Mouse (Mus musculus) frontal cortex, postnatal 10 days (tissue): ENCODE measurements around the gene Gamt.
"Not testable (repeated sequence)": the region's sequence is repeated elsewhere in the genome, so short reads cannot be mapped to it uniquely, and the experiment has no call there.

Experiments used
- DNase-seq, 2 experiments: peaks; one replicate each; pipeline ENCODE4 v3.0.0; 2022; ENCODE audit warnings: low spot score in 2 of 2, mixed read lengths in 1 of 2

Gene Gamt

DNA sequence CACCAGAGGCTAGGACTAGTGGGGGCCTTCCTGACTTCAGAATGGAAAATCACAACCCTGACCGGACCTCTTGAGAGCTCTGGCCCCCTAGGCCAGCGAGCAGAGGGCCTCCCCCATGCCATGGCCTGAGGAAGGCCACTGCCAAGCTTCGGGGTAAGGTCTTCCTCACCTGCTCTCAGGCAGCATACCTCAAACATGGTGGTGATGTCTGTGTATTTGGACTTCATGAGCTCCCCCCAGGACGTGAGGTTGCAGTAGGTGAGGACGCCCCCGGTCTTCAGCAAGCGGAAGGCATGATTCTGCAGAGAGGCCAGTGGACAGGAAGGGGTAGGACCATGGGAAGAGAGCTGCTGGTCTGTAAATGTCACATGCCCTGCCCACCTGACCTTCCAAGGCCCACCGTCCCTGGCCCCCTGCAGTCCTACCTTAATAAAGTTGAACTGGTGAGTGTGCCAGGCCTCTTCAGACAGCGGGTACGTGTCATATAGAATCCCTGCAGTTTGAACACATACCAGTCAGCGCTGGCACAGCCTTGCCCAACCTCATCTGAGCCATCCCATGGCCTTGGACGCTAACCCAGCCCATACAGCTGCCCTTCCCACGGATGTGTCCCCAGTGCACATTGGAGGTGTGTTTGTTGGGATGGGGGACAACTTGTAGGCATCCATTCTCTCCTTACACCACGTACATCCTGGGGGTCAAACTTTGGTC lies 1.9 kb downstream of the Gamt start:
- DNase-seq = no peak

DNA sequence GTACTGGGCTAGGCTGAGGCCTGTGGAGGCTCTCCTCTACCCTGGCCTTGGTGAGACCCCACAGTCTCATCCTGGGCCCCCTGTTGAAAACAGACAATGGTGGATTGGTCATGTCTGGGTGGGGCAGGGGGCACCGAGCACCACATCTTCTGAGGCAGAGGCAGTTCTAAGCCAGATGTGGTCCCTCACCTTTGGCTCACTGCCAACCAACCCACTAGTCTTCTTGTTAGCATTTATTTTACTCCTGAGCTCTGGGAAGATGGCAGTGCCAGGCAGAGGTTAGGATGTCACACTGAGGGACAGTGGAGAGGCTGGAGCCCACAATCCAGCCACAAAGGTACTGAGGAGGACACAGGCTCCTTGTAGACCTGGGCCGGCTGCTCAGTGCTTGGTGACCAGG lies 2.9 kb downstream of the Gamt start:
- no peak for DNase-seq

DNA sequence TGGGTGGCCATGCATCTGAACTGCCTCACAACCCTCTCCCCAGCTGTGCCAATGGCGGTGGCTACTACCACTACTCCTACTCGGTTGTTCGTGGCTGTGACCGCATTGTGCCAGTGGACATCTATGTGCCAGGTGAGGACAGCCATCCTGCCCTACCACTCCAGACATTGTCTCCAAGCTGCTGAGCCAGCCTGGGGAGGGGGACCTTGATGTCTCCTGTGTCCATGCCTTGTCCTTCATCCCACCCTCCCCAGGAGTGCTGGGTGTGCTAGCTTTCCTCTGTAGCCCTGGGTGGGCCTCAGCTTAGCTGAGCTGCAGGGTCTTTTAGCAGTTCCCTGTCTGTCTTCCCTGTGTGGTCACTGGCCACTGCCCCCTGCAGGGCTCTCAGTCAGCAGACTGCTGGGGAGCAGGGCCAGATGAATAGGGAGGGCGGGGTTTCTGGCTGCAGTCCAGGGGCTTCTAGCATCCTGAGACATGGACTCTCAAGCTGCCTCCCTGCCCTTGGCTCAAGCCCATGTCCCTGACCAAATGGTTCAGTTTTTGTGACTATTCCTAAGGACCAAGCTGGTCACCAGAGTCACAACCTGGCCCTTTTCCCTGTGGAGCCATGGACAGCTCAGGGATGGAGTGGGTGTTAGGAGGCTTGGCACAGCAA lies 4.8 kb downstream of the Gamt start:
- no peak for DNase-seq

DNA sequence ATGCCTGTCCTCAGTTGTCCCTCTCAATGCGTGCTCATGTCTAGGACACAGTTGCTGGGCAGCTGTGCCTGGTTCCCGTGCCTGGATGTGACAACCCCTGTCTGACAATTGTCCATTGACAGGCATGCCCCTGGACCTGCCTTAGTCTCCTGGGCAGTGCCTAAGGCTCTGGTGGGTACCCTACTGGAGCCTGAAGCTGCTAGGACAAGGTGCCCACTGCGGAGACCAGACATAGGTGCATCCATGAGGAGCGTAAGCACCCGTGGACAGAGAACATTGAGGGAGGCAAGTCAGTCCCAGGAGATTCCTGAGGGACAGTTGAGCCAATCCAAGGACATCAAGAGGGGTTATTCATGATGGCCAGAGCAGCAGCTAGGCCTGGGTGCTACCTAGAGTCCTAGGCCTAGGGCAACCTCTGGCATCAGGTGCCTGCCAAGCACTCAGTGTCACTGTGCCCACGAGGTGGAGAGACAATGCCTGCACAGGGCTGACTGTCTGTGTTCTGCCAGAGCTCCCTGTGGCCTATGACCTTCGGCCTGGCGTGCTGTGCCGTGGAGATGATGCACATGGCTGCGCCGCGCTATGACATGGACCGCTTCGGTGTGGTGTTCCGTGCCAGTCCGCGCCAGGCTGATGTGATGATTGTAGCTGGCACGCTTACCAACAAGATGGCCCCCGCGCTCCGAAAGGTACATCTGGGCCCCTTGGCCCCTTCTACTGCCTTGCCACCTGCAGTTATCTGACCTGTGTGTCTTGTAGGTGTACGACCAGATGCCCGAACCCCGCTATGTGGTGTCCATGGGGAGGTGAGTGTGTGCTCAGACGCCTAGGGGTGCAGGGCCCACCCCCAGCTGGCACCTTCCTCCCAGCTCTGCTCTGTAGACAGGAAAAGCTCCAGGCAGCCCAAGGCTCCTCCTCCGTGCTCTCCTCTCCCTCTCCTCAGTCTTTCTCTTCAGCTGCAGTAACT lies 6.2 kb downstream of the Gamt start:
- no peak for DNase-seq

DNA sequence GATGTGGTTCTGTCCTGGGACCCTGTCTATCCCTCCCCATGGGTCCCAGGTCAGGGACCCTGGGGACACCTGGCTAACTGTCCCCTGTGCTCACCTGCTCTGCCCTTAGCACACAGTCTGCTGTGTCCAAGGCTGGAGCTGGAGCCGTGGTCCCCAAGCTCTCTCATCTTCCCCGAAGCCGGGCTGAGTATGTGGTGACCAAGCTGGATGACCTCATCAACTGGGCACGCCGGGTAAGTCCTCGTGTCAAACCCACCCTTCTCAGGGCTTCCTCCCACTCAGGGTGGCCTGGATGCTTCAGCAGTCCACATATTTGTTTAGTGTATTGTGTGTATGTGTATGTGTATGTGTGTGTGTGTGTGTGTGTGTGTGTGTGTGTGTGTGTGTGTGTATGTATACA lies 7.3 kb downstream of the Gamt start:
- no peak for DNase-seq

DNA sequence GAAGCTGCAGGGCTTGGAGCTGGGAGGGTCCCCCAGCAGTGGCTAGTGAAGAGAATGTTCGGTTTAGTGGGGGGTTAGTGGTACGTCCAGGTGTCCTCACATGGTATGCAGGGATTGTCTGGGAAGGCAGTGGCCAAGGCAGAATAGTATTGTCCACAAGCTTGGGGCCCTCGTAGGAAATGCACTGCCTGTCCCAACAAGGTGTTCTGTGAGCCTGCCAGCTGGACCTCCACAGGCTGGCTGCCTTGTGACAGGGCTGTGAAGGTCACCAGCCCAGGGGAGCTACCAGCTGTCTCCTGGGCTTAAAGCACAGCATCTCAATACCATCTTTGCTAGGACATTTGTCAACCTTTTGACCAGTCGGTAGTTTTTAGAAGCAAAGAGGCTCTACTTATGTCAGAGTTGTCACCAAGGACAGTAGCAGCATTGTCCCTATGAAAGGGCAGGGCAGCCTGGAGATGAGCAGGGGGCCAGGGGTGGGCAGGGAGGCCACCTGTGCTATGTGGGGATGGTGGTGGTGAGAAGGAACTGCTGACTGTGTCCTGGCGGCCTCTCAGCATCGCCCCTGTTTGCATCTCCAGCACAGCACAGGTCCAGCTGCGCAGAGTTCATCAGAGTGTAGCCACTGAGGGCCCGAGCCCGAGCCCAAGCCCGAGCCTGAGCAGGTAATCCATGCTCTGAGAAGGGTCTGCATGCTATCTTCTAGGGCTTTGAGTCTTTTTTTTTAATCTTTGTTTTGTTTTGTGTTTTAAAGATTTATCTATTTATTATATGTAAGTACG lies 8.1 kb downstream of the Gamt start:
- DNase-seq = no peak

DNA sequence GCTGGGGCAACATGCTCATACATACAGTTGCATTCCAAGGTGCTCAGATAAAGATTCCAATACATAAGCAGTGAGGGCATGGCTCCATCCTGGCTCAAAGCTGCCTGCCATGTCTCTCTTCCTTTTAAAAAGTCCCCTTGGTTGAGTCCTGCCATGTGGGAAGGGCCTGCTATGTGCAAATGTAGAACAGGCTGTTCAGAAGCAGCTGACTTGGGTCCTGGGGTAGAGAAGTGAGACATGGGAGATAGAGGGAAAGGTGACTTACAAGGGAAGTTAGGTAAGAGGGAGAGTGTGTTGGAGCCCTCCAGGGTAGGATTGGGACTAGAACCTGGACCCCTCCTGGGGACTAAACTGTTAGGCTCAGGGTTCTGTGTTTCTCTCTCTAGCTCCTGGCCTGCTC lies 8.8 kb downstream of the Gamt start:
- no peak for DNase-seq

DNA sequence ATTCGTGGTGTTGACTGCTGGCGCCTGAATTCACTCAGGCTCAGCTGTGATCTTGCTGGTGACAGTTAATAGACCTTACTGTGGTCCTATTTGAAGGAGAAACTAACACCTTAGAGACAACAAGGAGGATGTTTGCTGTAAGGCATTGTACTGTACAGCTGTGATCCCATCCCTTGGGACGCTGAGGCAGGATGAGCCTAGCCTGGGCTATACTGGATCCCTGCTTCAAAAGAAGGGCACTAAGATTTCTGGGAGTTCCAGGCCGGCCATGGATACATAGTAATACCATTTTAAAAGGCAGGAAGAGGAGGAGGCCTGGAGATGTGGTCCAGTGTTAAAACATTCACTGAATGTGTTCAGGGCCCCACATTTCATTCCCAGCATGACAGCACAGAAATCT lies 10.2 kb downstream of the Gamt start:
- no peak for DNase-seq

DNA sequence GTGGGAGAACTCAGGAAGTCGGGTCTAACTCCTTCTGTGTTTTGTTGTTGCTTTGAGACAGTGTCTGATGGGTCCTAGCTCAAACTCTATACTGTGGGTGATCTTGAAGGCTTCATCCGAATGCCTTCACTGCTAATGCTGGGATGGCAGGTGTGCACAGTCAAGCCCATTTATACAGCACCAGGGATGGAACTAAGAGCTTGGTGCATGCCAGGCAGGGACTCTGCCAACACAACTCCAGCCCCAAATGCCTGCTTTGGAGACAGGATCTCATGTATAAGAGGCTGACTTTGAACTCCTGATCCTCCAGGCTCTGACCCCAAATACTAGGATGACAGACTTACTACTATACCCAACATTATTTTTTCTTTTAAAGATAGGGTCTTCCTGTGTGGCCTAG lies 10.8 kb downstream of the Gamt start:
- no peak for DNase-seq

DNA sequence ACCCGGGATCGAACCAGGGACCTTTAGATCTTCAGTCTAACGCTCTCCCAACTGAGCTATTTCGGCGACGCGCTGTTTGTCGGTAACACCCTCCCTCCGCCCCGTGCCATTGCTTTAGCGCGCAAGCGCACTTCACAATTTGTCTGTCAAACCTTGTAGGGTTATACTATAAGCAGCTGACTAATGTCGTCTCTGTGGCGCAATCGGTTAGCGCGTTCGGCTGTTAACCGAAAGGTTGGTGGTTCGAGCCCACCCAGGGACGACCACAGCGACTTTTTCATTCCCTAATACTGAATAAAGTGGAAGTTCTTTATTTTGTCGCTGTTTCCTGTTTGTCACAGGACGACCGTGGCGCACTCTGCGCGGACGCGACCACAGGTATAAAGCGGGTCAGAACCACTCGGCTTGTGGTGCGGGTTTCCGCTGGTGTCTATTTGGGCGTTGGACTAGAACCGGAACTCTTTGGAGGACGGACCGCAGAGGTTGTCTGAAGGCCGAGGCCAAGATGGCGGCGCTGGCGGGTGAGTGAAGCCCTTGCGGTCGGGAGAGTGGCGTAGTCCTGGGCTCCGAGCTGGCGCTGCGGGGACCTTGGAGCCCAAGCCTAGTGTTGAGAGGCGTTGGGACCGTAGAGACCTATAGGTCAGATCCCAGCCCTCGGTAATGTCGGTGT lies 11.7 kb downstream of the Gamt start, which contains the start of gene Ndufs7:
Gene Ndufs7 (plus strand): TSS at position 151 of the 670 bp plus-strand sequence.
- peak; percentile 89 to 95 for DNase-seq

DNA sequence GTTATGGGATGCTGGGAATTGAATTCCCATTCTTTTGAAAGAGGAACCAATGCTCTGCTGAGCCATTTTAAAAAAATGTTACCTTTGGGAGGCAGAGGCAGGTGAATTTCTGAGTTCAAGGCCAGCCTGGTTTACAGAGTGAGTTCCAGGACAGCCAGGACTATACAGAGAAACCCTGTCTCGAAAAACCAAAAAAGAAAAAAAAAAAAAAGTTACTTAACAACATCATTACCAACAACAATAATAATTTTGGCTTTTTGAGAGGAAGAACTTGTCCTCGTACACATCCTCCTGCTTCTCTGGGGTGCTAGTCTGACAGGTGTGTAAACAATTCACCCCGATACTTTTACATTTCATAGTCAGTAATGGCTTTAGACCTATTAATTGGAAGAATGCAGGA lies 12.4 kb downstream of the Gamt start:
- DNase-seq = not testable (repeated sequence)

DNA sequence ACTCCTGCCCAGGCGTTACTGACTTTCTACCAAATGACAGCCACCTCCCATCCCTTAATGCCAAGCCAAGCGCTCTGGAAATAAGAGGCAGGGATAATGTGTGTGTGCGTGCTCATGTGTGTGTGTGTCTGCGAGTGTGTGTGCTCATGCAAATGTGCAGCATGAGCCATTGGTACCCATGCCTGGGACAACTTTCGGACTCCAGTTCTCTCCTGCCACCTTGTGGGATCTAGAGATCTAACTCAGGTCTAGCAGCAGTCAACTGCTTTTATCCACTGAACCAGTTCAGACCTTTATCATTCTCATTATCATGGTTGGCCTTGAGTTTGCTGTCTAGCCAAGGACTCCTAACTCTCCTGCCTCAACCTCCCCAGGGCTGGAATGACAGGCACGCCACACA lies 13.0 kb downstream of the Gamt start:
- no peak for DNase-seq

DNA sequence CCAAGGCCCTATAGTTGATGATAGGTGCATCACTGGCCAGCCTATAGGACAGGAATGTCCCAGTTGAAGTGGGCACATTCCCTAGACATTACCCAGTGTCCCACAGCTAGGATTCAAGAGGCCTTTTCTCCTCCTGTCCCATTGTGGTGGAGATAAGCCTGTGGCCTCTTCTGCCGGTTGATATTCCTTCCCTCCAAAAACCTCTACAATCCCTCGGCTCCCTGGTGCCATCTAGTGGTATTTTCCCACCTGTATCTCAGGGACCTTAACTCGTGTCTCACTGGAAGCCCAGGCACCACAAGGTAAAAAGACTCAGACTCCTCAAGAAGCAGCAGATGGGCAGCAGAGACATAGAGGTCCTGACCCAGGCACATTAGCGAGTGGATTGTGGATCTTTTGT lies 15.2 kb downstream of the Gamt start:
- peak in 1 of 2 experiments; percentile 73 for DNase-seq

DNA sequence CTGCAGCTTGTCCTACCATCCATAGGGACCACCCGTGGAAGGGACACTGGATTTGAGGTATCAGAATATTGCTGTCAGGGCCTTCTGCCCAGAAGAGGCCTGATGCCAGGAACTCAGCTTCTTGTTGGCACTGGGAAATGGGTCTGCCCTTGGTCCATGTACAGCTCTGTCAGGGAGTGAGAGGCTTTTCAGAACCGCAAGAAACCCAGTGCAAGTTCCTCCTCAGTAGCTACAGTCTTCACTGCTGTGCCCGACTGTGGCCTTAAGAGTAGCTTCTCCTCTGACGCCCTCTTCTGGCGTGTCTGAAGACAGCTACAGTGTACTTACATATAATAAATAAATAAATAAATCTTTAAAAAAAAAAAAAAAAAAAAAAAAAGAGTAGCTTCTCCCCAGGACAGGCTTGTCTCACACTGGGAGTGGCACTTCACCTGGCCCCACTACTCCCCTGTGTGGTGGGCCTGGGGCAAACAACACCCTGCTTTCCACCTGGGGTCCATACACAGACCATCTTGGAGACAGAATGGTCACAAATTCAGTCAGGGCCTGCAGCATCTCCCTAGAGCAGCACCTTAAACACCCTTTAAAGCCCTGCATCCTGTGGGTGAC lies 15.9 kb downstream of the Gamt start:
- DNase-seq = no peak

DNA sequence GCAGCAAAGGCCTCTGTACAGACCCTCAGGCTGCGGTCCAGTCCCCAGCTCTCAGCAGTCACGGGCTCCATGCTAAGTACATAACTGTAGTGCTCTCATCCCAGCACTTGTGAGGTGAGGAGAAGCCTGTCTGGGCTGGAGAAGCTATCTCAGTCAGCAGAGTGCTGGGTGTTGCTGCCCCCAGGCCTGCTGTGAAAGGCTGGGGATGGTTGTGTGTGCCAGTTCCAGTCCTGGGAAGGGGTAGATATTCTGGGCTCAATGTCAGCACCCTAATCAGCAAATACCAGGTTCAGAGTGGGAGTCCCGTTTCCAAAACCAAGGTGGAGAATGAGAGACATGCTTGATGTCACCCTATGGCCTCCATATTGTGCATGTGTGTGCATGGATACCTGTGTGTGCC lies 18.2 kb downstream of the Gamt start:
- DNase-seq = no peak

DNA sequence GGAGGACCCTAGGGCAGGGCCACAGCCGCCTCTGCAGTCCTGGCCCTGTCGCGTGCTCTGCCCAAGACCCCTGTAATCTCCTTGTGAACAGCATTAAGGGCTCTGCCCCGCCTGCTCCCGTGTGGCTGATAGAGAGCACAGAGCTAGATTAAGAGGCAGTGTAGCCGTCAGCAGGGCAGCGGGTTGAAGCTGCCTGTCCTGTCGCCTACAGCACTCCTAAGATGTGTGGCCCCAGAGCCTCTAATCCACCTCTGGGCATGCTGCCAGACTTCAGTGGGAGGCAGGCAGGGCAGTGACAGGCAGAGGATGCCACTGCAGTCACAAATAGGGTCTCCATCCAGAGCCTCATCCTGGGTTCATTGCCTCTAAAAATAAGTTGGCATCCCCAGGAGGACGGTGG lies 18.7 kb downstream of the Gamt start:
- DNase-seq = no peak

DNA sequence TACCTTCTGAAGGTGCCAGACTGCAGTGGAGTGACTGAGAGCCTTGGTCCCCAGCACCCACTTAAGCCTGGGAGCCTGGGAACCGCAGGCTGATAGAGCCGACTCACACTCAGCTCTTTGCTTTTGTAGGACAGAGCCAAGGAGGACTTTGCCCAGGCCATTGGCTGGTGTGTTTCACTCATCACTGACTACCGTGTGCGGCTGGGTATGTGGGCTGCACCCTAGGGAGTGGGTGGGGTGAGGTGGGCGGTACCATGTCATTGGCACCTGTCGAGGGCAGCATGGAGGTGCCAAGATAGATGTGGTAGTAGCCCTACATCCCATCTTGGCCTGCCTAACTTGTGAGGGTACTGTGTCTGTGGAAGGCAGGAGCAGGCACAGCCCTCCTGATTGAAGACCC lies 21.0 kb downstream of the Gamt start:
- no peak for DNase-seq

DNA sequence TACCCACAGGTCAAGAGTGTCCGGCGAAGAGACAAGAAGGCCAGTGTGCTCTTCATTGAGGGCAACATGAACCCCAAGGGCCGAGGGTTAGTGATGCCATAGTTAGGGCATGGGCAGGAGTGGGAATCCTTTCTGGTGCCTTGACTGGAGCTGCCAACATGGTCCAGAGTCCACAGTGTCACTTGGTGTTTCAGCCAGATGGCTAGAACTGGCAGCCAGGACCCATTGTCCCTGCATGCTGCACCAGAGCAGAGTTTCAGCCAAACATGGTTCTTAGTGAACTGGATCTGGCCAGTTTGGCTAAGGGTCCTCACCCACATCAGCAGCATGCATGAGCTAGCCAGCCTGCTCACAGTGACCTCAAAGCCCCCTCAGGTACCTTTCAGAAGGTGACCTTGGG lies 22.5 kb downstream of the Gamt start:
- DNase-seq = no peak

DNA sequence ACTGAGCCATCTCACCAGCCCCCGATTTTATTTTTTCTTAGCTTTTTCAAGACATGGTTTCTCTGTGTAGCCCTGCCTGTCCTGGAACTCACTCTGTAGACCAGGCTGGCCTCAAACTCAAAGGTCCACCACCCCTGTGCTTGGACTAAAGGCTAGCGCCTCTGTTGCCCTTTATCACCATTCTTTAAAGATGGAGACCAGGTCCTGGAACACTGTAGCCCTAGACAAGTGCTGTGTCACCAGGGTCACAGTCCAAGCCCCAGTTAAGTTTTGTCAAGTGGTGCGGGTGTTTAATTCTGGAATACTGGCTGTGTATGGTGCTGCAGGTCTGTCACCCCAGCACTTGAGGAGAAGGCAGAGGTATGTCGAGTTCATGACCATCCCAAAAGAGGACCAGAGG lies 23.8 kb downstream of the Gamt start:
- DNase-seq = no peak

DNA sequence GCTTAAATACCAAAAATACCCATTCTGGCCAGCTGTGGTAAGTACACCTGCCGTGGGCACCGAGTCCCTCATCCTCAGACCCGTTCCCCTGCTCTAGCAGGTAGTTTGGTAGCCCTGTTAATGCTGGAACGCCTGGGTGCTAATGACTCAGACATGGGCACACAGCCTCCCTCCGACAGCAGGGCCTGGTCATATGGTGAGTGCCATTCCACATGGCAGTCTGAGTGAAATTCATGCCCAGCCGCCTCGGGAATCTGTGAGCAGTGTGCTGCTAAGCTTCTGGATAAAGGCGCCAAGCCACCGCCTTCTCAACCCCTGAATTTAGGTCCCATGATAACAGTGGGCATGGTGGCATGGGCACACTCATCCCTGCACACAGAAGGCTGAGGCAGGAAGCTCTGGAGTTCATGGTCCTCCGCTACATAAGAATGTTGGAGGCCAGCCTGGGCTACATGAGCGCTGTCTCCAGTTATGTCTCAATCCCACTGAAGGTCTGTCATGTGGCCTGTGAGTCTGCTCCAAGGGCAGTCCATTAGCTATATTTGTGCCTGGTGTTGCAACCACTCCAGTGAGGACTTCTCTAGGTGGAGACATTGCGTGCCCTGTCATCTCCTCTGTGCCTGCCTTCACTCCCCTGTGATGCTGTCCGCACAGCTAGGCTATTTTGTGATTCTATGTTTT lies 24.5 kb downstream of the Gamt start:
- DNase-seq = no peak
